Mouse (Mus musculus): ENCODE results near the gene Tspan14. TPM values are rescaled to one million over a fixed set of nuclear protein-coding genes. Genes with fewer than 3 reads are reported as not detected.

The Tspan14 gene
- polyA plus RNA-seq, 1 experiment: 22.8 TPM

DNA sequence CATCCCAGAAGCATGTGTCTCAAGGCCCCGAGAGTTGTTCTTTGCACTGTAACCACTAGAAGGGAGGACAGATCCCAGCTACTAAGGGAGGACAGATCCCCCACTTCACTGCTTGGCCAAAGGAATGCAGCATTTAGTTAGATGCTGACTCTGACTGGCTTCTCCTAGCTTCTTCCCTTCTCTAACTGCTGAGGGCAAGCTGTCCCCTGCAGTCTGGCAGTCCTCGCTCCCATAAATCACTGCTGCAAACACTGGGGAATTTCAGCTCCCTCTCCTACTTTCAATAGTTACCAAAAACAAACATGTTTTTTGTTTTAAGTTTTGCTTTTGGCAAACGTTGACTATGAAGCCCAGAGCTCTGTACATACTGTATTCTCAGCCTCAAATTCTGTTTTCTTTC lies 96.0 kb downstream of the Tspan14 start:
- no peaks in the 10 kb centered on the region for H3K9me3 ChIP-seq
- TF ChIP-seq GATA1 (IDR thresholded peaks at IDR 0.05; ENCODE audit: borderline replicate concordance, low read length): no peak
- TF ChIP-seq FLI1 (IDR thresholded peaks at IDR 0.05; ENCODE audit: low read length): no peak
- no peaks in the 10 kb centered on the region for H3K4me1 ChIP-seq
- no peaks in the 10 kb centered on the region for H3K27me3 ChIP-seq (replicated peaks)
- peaks cover 23% of the 10 kb centered on the region for H3K36me3 ChIP-seq (replicated peaks; ENCODE audit: low read length)
- H3K4me3 ChIP-seq (replicated peaks): no peak overlapping the region

DNA sequence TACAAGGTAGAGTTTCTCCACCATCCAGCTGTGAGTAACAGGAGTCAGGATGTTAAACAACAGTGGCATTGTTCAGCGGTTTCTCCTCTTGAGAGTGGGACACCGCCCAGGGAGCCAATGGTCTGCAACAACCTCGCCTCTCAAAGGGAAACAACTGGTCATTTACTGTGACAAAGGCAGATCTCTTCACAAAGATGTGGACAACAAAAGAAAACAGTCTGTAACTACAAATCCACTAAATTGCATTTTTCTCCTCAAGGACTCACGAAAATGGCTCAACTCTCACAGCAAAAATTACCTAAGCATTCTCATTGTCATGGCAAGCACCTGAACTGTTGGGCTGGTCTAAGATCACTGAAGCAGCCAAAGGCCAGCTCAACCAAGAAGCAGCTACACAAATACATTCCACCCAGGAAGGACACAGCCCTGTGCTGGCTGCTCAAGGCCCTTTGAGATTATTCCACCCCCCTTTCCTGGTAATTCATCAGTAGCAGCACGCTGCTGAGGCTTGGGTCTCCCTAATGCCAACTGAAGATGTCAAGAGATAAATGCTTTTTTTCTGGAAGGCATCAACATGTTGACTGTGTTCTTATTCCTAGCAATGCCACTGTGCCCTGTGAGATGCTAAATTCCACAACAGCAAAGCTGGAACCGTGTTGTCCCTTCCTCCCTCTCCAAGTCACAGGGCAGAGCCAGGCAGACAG lies 101.6 kb downstream of the Tspan14 start:
- TF ChIP-seq GATA1 (IDR thresholded peaks at IDR 0.05; ENCODE audit: borderline replicate concordance, low read length) (no peak), FLI1 (IDR thresholded peaks at IDR 0.05; ENCODE audit: low read length) (no peak)

DNA sequence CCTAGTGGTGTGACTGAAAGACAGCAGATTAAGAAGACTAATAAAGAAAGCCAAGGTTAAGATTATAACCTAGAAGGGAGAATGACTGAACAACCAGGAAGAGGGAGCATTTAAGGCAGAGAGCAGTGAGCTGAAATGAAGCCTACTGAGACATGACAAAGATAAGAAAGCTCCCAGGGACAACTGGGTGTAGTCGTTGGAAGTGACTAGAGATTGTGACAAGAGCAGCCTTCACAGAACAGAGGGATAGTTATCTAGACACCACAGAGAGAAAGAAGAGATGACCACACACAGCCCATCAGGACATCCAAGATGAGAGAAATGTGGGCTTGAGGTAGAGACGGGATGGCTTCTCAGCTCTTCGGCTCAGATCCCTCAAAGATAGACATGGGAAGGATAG lies 102.9 kb downstream of the Tspan14 start:
- Histone ChIP-seq H3K4me3 (replicated peaks) (no peak overlapping the region), H3K36me3 (replicated peaks; ENCODE audit: low read length) (peaks cover 40% of the 10 kb centered on the region), H3K27me3 (replicated peaks) (no peaks in the 10 kb centered on the region), H3K9me3 (peaks cover 7% of the 10 kb centered on the region; the same call in 1 of the 2 replicates), H3K4me1 (peaks cover 5% of the 10 kb centered on the region)
- no peak for TF ChIP-seq FLI1 (IDR thresholded peaks at IDR 0.05; ENCODE audit: low read length)
- no peak for TF ChIP-seq GATA1 (IDR thresholded peaks at IDR 0.05; ENCODE audit: borderline replicate concordance, low read length)

More for the DNA sequence above, 101.6 kb downstream of the Tspan14 start:
- H3K27me3 ChIP-seq (replicated peaks): no peaks in the 10 kb centered on the region
- peaks cover 7% of the 10 kb centered on the region; the same call in 1 of the 2 replicates for H3K9me3 ChIP-seq
- H3K4me1 ChIP-seq: peaks cover 5% of the 10 kb centered on the region
- H3K36me3 ChIP-seq (replicated peaks; ENCODE audit: low read length): peaks cover 31% of the 10 kb centered on the region
- H3K4me3 ChIP-seq (replicated peaks): no peak overlapping the region

DNA sequence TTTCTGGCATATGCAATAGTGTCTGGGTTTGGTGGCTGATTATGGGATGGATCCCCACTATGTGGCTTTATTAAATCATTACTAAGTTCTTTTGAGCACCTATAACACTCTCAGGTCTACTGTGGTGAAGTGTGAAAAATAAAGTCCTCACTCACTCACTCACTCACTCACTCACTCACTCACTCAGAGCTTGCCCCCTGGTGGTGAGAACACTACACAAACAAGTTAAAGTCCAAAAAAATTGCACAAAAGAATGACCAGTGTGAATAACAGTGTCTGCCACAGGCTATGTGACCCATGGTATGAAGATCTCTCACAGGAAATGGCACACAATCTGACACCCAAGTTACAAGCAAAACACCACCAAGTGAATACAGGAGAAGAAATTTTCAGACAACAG lies 103.6 kb downstream of the Tspan14 start:
- H3K4me1 ChIP-seq: peaks cover 5% of the 10 kb centered on the region
- H3K36me3 ChIP-seq (replicated peaks; ENCODE audit: low read length): peaks cover 37% of the 10 kb centered on the region
- TF ChIP-seq FLI1 (IDR thresholded peaks at IDR 0.05; ENCODE audit: low read length) (no peak), GATA1 (IDR thresholded peaks at IDR 0.05; ENCODE audit: borderline replicate concordance, low read length) (no peak)
- no peak overlapping the region for H3K4me3 ChIP-seq (replicated peaks)
- no peaks in the 10 kb centered on the region for H3K27me3 ChIP-seq (replicated peaks)
- peaks cover 7% of the 10 kb centered on the region; the same call in 1 of the 2 replicates for H3K9me3 ChIP-seq

Other genes with a start within 250 kb of the Tspan14 start
- gene Sh2d4b, start 73.5 kb downstream of the Tspan14 start, polyA plus RNA-seq (2012; ENCODE audit: insufficient read depth, low replicate concordance): 1.1 and 7.2 TPM in 2 replicates
- 4.5 and 11.6 TPM in 2 replicates for gene Fam213a, start 47.0 kb upstream of the Tspan14 start, polyA plus RNA-seq (2012; ENCODE audit: insufficient read depth, low replicate concordance)
- not detected in 2 replicates for gene Dydc2, start 102.4 kb upstream of the Tspan14 start, polyA plus RNA-seq (2012; ENCODE audit: insufficient read depth, low replicate concordance)
- gene Dydc1, start 106.1 kb upstream of the Tspan14 start, polyA plus RNA-seq (2012; ENCODE audit: insufficient read depth, low replicate concordance): not detected in 2 replicates
- gene Mat1a, start 138.2 kb upstream of the Tspan14 start, polyA plus RNA-seq (2012; ENCODE audit: insufficient read depth, low replicate concordance): not detected in 2 replicates
- not detected in 2 replicates for gene Sftpa1, start 165.0 kb upstream of the Tspan14 start, polyA plus RNA-seq (2012; ENCODE audit: insufficient read depth, low replicate concordance)
- not detected in 2 replicates for gene Mbl1, start 184.7 kb upstream of the Tspan14 start, polyA plus RNA-seq (2012; ENCODE audit: insufficient read depth, low replicate concordance)
- not detected in 2 replicates for gene Sftpd, start 218.3 kb upstream of the Tspan14 start, polyA plus RNA-seq (2012; ENCODE audit: insufficient read depth, low replicate concordance)

All from megakaryocyte, embryonic 14.5 days (primary cell).